Mouse (Mus musculus) forelimb bud, embryonic 11.5 days (tissue): ENCODE data around the gene Gm13272.
"Not testable (repeated sequence)": the region's sequence is repeated elsewhere in the genome, so short reads cannot be mapped to it uniquely, and the experiment has no call there.

Experiments used
- DNase-seq: peaks from one replicate; pipeline ENCODE4 v3.0.0-alpha.2; 2012; ENCODE audit warnings: low read depth, low spot score

Gene Gm13272

DNA sequence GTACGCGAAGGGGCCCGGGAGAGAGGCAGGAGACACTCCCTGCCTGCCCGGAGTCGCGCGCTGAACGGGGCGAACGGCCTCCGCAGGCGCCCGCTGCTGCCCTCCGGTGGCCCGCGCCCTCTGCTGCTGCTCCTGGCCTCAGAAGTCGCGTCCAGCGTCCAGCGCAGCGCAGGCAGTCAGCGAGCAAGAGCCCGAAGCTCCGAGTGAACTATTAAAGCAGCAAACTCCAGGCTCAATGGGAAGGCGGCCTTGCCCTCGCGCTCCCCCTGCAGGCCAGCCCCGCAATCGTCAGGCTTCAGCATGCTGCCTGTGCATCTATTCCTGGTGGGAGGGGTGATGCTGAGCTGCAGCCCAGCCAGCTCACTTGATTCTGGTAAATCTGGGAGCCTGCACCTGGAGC is at the start of gene Gm13272:
TSS of gene Gm13272 (plus strand) at position 301 of the 400 bp plus-strand sequence.
- not testable (repeated sequence) for DNase-seq

DNA sequence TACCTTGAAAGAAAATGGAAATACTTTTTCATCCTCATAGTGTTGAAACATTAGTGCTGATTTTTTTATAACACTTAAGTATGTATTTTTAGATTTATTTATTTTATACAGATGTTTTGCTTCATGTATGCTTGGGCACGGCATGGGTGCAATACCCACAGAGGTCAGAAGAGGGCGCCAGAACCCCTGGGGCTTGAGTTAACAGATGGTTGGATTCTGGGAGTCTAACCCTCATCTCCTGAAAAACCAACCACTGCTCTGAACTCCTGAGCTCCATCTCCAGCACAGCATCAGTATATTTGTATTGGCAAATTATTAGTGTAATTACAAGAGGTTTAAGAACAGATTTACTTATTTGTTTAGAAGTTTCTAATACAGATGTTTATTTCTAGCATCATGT is 41.2 kb upstream of the Gm13272 start:
- peak; percentile 77 for DNase-seq

DNA sequence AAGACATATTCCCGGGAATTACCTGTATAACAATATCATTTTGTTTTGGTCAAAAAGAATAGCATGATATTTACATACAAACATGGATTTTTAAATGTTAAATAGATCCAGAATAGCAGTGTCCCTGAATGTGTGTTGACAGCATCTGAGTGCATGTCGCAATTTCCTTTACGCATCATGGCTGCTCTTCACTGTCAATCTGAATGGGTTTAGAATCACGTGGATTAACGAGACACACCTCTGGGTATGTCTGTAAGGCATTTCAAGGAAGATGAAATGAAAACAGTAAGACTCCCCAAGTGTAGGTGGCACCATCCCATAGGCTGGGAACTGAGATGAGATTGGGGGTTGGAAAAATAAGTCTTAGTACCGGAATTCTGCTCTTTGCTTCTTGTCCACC is 40.6 kb upstream of the Gm13272 start:
- DNase-seq, result no peak

DNA sequence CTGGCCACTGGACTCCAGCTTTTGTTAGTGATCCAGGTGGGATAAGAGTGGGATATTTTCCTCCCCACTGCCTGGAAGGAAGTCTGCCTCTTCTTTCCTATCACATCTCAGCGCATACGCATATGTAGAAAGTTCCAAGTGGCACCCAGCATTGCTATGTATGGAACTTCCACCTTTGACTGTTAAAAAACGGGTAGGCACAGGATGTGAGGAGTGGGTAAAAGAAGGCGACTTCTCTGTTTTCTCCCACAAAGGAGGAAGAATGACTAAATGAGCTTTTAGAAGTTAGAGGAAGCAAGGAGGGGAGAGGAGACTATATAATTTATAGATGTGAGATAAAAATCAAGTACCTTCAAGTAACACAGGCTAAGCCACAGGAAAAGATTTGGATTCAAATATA is 38.2 kb upstream of the Gm13272 start:
- DNase-seq, result no peak

DNA sequence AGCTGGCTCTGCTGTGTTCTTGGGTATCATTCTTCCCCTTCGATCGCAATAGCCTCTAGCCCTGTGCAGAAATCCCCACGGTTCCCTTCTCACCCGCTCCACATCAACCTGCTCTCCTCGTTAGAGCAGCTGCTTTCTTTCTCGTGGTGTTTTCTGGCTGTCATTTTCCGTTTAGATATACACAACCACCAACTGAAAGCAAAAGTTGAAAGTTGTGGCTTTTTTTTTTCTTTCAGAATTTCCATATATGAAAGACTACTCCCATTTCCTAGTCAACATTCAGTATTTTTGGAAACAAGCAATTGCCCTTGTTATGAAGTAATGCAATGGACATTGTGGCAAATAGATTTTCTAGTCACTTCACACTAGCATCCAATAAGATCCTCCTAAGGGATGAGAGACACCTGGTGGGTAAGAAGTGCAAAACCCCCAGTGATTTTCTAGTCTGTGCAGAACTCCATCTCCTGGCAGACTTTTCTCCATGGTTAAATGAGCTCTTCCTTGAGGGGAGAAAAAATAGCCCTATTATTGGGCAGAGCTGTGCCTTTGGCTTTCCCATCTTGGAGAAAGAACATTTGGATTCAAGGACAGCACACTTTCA is 36.8 kb upstream of the Gm13272 start:
- no peak for DNase-seq

DNA sequence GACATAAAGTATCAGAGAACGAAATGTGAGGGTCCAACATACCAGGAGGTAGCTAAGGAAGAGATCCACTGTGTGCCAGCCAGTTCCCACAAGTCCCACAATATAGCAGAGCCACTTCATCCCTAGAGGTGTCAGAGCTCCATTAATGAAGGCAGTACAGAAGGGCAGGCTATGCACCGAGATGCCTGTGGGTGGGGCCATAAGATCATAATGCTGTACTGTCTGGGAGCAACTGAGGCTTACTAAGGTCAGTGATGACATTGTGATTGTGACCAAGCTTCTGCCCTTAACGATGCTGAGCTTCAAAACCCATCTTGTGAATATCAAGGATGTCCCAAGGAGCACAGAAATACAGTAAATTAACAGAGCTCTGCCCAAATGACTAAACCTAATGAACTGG is 35.4 kb upstream of the Gm13272 start:
- DNase-seq, result no peak

DNA sequence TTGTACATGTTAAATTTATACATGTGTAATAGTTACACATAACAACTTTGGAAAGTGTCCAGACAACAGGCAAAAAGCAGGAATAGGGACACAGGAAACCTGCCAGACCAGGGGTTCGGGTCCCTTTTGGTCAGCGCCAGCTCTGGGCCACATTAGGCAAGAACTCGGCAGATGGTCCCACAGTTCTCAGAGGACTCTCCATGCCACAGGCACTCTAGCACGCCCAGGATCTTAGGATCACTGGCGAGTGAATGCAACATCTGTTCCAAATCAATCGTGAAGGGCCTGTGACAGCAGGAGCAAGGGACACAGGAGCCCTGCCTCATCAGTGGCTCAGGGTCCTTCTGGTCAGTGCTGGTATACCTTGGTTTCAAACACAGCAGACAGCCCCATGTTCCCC is 29.7 kb upstream of the Gm13272 start:
- DNase-seq, result no peak

DNA sequence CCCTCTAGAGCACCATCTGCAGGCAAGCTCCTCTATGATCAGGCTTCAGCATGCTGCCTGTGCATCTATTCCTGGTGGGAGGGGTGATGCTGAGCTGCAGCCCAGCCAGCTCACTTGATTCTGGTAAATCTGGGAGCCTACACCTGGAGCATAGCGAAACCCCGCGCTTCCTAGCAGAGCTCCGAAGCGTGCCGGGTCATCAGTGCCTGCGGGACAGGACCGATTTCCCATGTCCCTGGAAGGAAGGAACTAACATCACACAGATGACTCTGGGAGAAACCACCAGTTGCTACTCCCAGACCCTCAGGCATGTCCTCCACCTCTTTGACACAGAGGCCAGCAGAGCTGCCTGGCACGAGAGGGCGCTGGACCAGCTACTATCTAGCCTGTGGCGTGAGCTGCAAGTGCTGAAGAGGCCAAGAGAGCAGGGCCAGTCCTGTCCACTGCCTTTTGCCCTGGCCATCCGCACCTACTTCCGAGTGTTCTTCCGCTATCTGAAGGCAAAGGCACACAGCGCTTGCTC is 24.8 kb upstream of the Gm13272 start, which contains the start of gene Gm13271:
TSS of gene Gm13271 (plus strand) at position 51 of the 523 bp plus-strand sequence.
- not testable (repeated sequence) for DNase-seq

DNA sequence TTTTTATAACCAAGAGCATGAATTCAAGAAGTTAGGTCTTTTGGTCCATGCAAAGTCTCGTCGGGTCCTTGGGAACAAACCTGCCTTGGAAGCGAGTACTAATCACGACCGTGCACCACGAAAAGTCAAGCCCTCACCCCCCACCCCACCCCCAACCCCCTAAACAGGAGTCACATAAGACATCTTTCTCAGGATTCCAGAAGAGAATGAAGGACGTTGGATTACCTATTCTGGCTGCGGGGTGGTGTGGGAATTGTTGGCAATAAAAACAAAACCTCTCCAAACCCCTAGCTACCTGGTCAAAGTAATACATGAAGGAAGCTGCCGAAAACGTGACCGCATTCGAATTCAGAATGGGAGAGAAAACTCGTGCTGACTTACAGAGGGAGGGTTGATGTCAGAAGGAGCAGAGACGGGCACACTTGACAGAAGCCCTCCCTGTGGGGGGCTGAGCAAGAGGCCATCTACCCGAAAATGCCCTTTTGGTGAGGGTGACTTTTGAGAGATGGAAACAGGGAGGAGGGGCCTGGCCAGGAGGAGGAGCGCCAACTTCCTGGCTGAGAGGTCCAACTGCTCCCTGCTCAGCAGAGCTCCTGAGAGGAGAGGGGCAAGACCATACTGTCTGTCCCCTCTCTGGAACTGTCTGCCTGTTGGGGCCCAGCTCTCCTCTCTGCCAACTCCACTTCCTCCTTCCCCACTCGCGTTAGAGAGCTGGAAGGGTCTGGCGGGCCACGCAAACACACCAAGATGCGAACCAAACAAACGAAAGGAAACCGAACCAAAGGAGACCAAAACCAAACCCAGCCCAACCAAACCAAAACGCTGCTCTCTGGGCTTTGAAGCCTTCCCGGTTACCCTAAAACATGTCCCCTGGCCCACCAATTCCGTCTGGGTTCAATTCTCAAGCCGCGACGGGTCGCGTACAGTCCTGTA is 22.8 kb upstream of the Gm13272 start:
- not testable (repeated sequence) for DNase-seq

DNA sequence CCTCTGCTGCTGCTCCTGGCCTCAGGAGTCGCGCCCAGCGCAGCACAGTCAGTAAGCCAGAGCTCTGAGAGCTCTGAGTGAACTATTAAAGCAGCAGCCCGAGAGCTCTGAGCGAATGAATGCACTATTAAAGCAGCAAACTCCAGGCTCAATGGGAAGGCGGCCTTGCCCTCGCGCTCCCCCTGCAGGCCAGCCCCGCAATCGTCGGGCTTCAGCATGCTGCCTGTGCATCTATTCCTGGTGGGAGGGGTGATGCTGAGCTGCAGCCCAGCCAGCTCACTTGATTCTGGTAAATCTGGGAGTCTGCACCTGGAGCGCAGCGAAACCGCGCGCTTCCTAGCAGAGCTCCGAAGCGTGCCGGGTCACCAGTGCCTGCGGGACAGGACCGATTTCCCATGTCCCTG is 22.0 kb upstream of the Gm13272 start:
- not testable (repeated sequence) for DNase-seq

DNA sequence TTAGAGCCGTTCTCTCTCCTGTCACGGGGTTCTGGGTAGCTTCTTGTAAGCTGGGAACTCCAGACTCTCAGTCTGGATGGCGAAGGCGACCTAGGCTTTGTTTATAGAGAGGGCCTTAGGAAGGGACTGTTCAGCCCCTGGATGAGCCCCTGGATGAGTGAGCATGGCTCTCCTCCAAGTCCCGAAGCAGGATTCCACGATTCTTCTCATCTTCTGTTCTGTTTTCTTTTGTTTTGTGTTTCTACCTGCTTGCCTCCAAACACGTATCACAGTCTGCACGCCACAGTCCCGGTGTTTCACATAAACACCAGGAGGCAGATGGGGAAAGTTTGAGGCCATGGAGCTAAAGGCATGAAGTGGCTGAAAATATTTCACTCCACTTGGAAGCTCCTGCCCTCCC is 20.9 kb upstream of the Gm13272 start:
- not testable (repeated sequence) for DNase-seq

DNA sequence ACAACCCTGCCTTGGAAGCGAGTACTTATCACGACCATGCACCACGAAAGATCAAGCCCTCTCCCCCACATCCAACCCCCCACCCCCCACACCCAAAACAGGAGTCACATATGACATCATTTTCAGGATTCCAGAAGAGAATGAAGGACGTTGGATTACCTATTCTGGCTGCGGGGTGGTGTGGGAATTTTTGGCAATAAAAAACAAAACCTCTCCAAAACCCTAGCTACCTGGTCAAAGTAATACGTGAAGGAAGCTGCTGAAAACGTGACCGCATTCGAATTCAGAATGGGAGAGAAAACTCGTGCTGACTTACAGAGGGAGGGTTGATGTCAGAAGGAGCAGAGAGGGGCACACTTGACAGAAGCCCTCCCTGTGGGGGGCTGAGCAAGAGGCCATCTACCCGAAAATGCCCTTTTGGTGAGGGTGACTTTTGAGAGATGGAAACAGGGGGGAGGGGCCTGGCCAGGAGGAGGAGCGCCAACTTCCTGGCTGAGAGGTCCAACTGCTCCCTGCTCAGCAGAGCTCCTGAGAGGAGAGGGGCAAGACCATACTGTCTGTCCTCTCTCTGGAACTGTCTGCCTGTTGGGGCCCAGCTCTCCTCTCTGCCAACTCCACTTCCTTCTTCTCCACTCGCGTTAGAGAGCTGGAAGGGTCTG is 19.9 kb upstream of the Gm13272 start, which contains the start of gene Gm13283:
TSS of gene Gm13283 (plus strand) at position 510 of the 659 bp plus-strand sequence.
- DNase-seq, result not testable (repeated sequence)

DNA sequence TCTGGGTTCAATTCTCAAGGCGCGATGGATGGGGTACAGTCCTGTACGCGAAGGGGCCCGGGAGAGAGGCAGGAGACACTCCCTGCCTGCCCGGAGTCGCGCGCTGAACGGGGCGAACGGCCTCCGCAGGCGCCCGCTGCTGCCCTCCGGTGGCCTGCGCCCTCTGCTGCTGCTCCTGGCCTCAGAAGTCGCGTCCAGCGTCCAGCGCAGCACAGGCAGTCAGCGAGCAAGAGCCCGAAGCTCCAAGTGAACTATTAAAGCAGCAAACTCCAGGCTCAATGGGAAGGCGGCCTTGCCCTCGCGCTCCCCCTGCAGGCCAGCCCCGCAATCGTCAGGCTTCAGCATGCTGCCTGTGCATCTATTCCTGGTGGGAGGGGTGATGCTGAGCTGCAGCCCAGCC is 19.2 kb upstream of the Gm13272 start:
- not testable (repeated sequence) for DNase-seq

DNA sequence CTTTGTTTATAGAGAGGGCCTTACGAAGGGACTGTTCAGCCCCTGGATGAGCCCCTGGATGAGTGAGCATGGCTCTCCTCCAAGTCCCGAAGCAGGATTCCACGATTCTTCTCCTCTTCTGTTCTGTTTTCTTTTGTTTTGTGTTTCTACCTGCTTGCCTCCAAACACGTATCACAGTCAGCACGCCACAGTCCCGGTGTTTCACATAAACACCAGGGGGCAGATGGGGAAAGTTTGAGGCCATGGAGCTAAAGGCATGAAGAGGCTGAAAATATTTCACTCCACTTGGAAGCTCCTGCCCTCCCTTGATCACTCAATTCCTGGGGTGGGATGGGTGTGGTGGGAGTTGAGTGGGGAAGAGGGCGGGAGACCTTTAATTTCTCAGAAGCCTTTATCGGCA is 17.9 kb upstream of the Gm13272 start:
- DNase-seq, result not testable (repeated sequence)

DNA sequence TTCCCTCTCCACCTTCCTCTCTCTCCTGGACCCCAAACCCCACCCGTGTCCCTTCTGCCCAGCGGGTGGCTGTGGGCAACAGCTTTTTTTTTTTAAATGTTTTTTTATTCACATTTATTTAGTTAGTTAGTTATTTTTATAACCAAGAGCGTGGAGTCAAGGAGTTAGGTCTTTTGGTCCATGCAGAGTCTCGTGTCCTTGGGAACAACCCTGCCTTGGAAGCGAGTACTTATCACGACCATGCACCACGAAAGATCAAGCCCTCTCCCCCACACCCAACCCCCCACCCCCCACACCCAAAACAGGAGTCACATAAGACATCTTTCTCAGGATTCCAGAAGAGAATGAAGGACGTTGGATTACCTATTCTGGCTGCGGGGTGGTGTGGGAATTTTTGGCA is 17.3 kb upstream of the Gm13272 start:
- DNase-seq, result not testable (repeated sequence)

DNA sequence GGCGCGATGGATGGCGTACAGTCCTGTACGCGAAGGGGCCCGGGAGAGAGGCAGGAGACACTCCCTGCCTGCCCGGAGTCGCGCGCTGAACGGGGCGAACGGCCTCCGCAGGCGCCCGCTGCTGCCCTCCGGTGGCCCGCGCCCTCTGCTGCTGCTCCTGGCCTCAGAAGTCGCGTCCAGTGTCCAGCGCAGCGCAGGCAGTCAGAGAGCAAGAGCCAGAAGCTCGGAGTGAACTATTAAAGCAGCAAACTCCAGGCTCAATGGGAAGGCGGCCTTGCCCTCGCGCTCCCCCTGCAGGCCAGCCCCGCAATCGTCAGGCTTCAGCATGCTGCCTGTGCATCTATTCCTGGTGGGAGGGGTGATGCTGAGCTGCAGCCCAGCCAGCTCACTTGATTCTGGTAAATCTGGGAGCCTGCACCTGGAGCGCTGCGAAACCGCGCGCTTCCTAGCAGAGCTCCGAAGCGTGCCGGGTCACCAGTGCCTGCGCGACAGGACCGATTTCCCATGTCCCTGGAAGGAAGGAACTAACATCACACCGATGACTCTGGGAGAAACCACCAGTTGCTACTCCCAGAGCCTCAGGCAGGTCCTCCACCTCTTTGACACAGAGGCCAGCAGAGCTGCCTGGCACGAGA is 16.1 kb upstream of the Gm13272 start:
- DNase-seq, result peak; percentile 39

DNA sequence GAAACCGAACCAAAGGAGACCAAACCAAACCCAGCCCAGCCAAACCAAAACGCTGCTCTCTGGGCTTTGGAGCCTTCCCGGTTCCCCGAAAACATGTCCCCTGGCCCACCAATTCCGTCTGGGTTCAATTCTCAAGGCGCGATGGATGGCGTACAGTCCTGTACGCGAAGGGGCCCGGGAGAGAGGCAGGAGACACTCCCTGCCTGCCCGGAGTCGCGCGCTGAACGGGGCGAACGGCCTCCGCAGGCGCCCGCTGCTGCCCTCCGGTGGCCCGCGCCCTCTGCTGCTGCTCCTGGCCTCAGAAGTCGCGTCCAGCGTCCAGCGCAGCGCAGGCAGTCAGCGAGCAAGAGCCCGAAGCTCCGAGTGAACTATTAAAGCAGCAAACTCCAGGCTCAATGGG is 6.1 kb upstream of the Gm13272 start, which contains the start of gene Gm13290:
TSS of gene Gm13290 (plus strand) at position 301 of the 400 bp plus-strand sequence.
- not testable (repeated sequence) for DNase-seq

DNA sequence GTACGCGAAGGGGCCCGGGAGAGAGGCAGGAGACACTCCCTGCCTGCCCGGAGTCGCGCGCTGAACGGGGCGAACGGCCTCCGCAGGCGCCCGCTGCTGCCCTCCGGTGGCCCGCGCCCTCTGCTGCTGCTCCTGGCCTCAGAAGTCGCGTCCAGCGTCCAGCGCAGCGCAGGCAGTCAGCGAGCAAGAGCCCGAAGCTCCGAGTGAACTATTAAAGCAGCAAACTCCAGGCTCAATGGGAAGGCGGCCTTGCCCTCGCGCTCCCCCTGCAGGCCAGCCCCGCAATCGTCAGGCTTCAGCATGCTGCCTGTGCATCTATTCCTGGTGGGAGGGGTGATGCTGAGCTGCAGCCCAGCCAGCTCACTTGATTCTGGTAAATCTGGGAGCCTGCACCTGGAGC is 3.0 kb upstream of the Gm13272 start, which contains the start of gene Gm13289:
TSS of gene Gm13289 (plus strand) at position 301 of the 400 bp plus-strand sequence.
- not testable (repeated sequence) for DNase-seq

DNA sequence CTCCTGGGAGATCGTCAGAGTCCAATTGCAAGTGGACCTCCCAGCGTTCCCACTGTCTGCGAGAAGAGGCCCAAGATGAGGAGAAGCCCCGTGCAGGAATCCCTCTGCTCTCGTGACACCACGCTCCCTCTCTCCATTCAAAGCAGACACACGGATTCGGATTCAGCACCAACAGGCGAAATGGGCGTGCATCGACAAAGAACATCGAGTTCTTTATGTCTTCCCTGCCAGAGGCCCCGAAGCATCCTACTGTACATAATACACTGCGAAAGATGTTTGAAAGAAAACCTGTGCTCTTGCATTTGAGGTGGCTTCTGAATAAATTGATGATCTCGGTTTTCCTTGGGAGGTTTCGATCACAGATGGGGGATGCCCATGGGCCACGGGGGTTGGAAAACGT is 670 bp downstream of the Gm13272 start:
- not testable (repeated sequence) for DNase-seq

DNA sequence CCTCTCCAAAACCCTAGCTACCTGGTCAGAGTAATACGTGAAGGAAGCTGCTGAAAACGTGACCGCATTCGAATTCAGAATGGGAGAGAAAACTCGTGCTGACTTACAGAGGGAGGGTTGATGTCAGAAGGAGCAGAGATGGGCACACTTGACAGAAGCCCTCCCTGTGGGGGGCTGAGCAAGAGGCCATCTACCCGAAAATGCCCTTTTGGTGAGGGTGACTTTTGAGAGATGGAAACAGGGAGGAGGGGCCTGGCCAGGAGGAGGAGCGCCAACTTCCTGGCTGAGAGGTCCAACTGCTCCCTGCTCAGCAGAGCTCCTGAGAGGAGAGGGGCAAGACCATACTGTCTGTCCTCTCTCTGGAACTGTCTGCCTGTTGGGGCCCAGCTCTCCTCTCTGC is 2.2 kb downstream of the Gm13272 start, which contains the start of gene Ifnz:
TSS of gene Ifnz (plus strand) at position 301 of the 400 bp plus-strand sequence.
- DNase-seq, result not testable (repeated sequence)

DNA sequence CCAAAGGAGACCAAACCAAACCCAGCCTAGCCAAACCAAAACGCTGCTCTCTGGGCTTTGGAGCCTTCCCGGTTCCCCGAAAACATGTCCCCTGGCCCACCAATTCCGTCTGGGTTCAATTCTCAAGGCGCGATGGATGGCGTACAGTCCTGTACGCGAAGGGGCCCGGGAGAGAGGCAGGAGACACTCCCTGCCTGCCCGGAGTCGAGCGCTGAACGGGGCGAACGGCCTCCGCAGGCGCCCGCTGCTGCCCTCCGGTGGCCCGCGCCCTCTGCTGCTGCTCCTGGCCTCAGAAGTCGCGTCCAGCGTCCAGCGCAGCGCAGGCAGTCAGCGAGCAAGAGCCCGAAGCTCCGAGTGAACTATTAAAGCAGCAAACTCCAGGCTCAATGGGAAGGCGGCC is 2.7 kb downstream of the Gm13272 start:
- not testable (repeated sequence) for DNase-seq
